Mouse (Mus musculus) heart, embryonic 12.5 days (tissue): ENCODE data around the gene Nxpe3. TPM values are rescaled to one million over a fixed set of nuclear protein-coding genes. Genes with fewer than 3 reads are reported as not detected.

Experiments
- ATAC-seq: fragments of 200-750 bp; cut with Nextera tagmentation; 2 replicates; pipeline ENCODE4 v1.8.0; 2017; ENCODE audit warnings: moderate TSS enrichment, moderate library complexity; ENCODE audit not compliant: insufficient number of reproducible peaks, low FRiP score
- H3K27ac ChIP-seq: fragments of 300-500 bp; sonication (generic); 2 replicates; pipeline ENCODE4 v1.5.1; 2016; ENCODE audit warnings: mild to moderate bottlenecking, moderate library complexity; ENCODE audit not compliant: poor library complexity, severe bottlenecking
- H3K27me3 ChIP-seq: fragments of 300-500 bp; sonication (generic); replicated peaks from 2 replicates; pipeline ENCODE4 v1.6.1; 2016; ENCODE audit warnings: mild to moderate bottlenecking, moderate library complexity
- H3K36me3 ChIP-seq: fragments of 300-500 bp; sonication (generic); 2 replicates; pipeline ENCODE4 v1.6.1; 2016; ENCODE audit warnings: mild to moderate bottlenecking, moderate library complexity
- H3K4me1 ChIP-seq: fragments of 300-500 bp; sonication (generic); replicated peaks from 2 replicates; pipeline ENCODE4 v1.6.1; 2016; ENCODE audit warnings: mild to moderate bottlenecking
- H3K4me2 ChIP-seq: fragments of 300-500 bp; sonication (generic); 2 replicates; pipeline ENCODE4 v1.6.1; 2016; ENCODE audit warnings: mild to moderate bottlenecking, moderate library complexity
- H3K4me3 ChIP-seq: fragments of 300-500 bp; sonication (generic); 2 replicates; pipeline ENCODE4 v1.5.1; 2016; ENCODE audit warnings: mild to moderate bottlenecking
- H3K9ac ChIP-seq: fragments of 300-500 bp; sonication (generic); 2 replicates; pipeline ENCODE4 v1.6.1; 2016; ENCODE audit warnings: mild to moderate bottlenecking, moderate library complexity
- H3K9me3 ChIP-seq: fragments of 300-500 bp; sonication (generic); replicated peaks from 2 replicates; pipeline ENCODE4 v1.6.1; 2016; ENCODE audit warnings: mild to moderate bottlenecking, moderate library complexity
- WGBS: fragments of 180-500 bp; shearing (Covaris S2); methylation state at CpG from one replicate; pipeline ENCODE4 v1.1.7; 2016; 5-methylcytosine and 5-hydroxymethylcytosine counted together
- polyA plus RNA-seq: library from polyadenylated mRNA; unstranded; fragments of >200 nt; fragmentation: Nextera tagmentation; extraction: Ambion mirVana; gene quantifications from 2 replicates; pipeline ENCODE4 v1.2.1, GENCODE M21; 2016

Nxpe3 gene
- polyA plus RNA-seq: 0.66 and 0.74 TPM in 2 replicates

DNA sequence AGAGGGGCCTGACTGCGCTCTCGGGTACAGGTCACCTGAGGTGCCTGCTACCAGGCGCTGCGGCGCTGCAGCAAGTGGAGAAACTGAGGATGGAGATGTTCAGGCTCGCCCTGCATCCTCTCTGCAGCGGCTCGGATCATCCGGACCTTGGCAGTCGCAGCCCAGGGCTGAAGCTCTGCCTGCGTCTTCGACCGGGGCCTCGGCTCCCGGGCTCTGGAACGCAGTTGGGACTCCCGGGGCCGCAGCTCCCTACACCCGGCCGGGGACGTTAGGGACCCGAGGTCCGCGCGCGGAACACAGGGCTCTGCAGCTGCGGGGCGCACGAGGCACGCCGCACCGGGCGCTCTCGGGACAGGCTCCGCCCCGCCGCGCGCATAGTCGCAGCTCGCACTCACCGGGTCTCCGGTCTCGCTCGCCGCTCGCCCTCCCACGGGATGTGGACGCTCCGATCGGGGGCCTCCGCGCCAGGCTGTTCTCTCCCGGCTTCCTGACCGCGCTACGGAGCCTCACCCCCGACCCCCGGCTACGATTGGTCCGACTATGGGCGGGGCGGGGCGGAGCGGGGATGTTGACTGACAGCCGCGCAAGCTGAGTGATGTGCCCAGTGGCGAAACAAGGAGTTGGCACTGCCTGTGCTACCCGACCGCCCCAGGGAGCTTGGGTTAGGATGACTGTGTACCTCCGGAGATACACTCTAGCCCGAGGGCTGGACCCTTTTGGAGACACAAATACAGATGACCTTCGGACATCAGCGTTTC lies at the start of gene Nxpe3:
TSS of gene Nxpe3 (minus strand) at position 393 of the 758 bp plus-strand sequence.
- H3K4me3 ChIP-seq: peak within 1 kb of the TSS; percentile 85
- peak within 1 kb of the TSS; percentile 83 for H3K9ac ChIP-seq
- ATAC-seq: peak; percentile 92
- peaks cover 26% of the 10 kb centered on the region for H3K4me1 ChIP-seq
- no peaks in the 10 kb centered on the region for H3K9me3 ChIP-seq
- no peaks in the 10 kb centered on the region for H3K27me3 ChIP-seq
- 0 out of 2 replicates have a peak, but pooled peaks cover 4% of the 10 kb centered on the region for H3K36me3 ChIP-seq
- H3K4me2 ChIP-seq: peak within 1 kb of the TSS; percentile 94
- under 1% methylated on average over 74 of the region's 74 CpGs for WGBS
- peak within 1 kb of the TSS; percentile 33 for H3K27ac ChIP-seq

DNA sequence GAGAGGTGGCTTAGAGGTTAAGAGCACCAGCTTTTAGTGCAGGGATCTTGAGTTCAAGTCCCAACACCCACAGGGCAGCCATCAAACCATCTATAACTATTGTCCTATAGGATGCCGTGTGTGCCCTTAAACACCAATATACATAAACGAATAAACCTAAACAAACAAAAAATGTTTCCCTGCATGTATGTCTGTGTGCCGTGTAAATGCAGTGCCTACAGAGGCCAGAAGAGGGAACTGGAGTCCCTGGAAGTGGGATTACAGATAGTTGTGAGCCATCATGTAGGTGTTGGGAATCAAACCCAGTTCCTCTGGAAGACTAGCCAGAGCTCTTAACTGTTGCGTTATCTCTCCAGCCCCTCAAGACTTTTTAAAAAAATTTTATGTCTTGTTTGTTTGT lies 45.7 kb upstream of the Nxpe3 start:
- Histone ChIP-seq H3K9ac (no peak overlapping the region), H3K27ac (no peak overlapping the region), H3K4me1 (no peaks in the 10 kb centered on the region), H3K9me3 (no peaks in the 10 kb centered on the region), H3K4me3 (no peak overlapping the region), H3K27me3 (no peaks in the 10 kb centered on the region), H3K4me2 (no peak overlapping the region), H3K36me3 (no peaks in the 10 kb centered on the region)
- WGBS: 84% methylated on average over 4 of the region's 4 CpGs
- ATAC-seq: no peak

DNA sequence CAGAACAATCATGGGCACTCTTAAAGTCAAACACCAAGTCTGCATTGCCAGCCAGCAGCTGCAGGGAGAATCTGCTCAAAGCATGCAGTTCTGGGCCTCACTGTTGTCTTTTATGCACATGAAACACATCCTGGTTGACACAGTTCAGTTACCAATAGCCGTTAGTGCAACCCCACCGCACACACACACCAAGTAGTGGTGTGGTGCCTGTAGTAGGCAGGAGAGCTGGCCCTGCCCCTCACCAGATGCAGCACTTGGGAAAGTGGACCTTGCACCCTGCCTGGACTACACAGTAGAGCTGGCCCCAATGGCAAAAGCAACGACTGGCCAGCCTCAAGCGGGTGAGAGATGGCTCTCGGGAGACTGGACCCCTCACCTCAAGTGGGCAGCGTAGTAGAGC lies 44.6 kb upstream of the Nxpe3 start:
- no peaks in the 10 kb centered on the region for H3K36me3 ChIP-seq
- H3K9me3 ChIP-seq: no peaks in the 10 kb centered on the region
- 76% methylated on average over 6 of the region's 6 CpGs for WGBS
- H3K27ac ChIP-seq: no peak overlapping the region
- ATAC-seq: no peak
- no peak overlapping the region for H3K9ac ChIP-seq
- no peaks in the 10 kb centered on the region for H3K27me3 ChIP-seq
- H3K4me3 ChIP-seq: no peak overlapping the region
- no peaks in the 10 kb centered on the region for H3K4me1 ChIP-seq
- no peak overlapping the region for H3K4me2 ChIP-seq

DNA sequence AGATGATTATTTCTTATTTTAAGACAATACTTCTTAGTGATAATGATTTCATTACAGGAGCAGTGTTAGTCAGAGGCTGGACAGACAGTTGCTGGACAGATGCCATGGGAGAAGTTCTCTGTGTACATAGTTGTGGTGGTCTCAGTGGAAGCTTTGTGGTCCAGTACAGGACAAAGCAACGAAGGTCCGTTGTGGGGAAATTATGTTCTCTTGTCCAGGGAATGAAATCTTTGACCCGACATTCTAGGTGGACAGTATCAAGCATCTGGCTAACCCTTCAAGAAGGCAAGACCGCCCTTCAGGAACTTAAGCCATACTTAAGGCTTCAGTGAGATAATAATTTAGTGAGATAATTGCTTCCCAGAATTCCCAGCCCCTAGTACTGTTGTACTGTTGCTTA lies 43.7 kb upstream of the Nxpe3 start:
- no peaks in the 10 kb centered on the region for H3K27me3 ChIP-seq
- no peak overlapping the region for H3K9ac ChIP-seq
- no peak overlapping the region for H3K4me3 ChIP-seq
- no peaks in the 10 kb centered on the region for H3K4me1 ChIP-seq
- no peak overlapping the region for H3K27ac ChIP-seq
- no peak overlapping the region for H3K4me2 ChIP-seq
- WGBS: 74% methylated on average over 4 of the region's 4 CpGs
- ATAC-seq: no peak
- H3K9me3 ChIP-seq: no peaks in the 10 kb centered on the region
- no peaks in the 10 kb centered on the region for H3K36me3 ChIP-seq

DNA sequence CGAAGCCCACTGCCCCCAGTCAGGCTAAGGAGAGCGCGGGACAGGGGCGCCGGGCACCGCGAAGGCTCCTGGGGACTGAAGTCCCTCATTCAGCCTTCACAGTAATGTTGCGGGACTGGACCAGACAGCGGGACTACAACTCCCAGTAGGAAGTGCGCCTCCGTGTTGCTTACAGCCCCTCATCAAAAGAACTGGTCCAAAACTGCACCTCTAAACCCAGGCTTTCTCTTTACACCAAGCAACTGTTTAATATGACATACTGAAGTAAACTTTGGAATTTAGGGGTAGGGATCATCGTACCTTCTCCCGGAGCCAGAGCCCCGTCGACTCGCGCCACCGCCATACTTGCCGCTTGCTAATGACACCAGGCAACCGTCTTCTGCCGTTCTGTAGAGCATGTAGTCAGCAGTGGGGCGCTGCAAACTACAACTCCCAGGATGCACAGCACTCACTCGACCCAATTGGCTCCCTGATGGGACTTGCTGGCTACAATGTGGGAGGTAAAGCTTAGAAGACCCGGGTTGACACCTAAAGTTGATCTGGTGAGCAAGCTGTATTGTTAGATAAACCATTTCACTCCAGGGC lies 39.5 kb upstream of the Nxpe3 start, which contains the start of gene Cep97:
TSS of gene Cep97 (minus strand) at position 403 of the 585 bp plus-strand sequence.
- under 1% methylated on average over 24 of the region's 24 CpGs for WGBS
- ATAC-seq: peak; percentile 98
- no peaks in the 10 kb centered on the region for H3K27me3 ChIP-seq
- peak within 1 kb of the TSS; percentile 45; the same call in 1 of the 2 replicates for H3K27ac ChIP-seq
- no peaks in the 10 kb centered on the region; the same call in 1 of the 2 replicates for H3K4me1 ChIP-seq
- H3K9ac ChIP-seq: peak within 1 kb of the TSS; percentile 85
- H3K9me3 ChIP-seq: no peaks in the 10 kb centered on the region
- peaks cover 5% of the 10 kb centered on the region for H3K36me3 ChIP-seq
- peak within 1 kb of the TSS; percentile 79 for H3K4me3 ChIP-seq
- H3K4me2 ChIP-seq: peak within 1 kb of the TSS; percentile 81

DNA sequence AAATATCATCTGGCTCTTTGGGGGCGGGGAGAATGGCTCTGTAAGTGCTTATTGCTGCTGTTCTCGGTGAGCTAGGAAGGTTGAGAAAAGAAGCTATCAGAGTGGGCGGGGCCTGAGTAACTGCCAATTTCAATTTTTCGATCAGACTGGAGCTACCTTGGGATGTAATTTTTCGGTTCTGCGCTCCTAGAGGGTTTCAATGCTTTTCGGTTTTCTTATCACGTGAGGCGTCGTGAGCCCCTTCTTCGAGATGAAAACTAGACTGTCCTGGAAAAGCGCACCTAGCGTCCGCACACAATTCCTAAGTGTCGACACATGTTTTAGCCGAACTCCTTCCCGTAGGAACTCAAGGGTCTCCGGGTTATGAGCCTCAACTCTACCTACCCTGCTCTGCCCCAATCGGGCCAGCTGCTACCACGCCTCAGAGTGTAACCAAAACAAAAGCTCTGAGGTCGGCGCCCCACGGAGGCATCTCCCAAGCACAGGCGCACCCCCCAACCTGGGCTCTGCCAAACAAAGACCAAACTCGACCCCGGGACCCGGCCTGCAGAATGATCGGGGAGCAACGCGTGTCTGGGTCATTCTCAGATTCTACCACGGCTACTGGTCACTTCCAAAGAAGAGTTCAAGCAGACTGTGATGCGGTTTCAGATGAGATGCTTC lies 38.7 kb upstream of the Nxpe3 start:
- WGBS: under 1% methylated on average over 32 of the region's 32 CpGs
- ATAC-seq: peak; percentile 58

DNA sequence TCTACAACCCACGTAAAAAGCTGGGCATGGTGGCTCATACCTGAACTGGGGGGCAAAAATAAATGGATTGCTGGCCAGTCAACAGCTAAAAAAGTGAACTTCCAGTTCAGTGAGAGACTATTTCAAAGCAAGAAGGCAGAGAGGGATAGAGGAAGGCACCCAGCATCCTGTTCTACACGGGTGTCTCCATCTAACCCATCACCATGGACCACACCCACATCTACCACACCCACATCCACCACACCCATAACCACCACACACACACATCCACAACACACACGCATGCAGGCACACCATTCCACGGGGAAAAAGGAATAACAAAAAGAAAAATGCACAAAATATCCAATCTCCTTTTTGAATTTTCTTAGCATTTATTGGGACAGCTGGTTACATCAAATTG lies 28.9 kb upstream of the Nxpe3 start:
- ATAC-seq: no peak
- no peak overlapping the region for H3K9ac ChIP-seq
- WGBS: 90% methylated on average over 4 of the region's 4 CpGs
- H3K36me3 ChIP-seq: peaks cover 74% of the 10 kb centered on the region
- H3K4me1 ChIP-seq: no peaks in the 10 kb centered on the region
- no peak overlapping the region for H3K27ac ChIP-seq
- H3K9me3 ChIP-seq: no peaks in the 10 kb centered on the region
- H3K4me3 ChIP-seq: no peak overlapping the region
- H3K27me3 ChIP-seq: no peaks in the 10 kb centered on the region
- H3K4me2 ChIP-seq: no peak overlapping the region

More for the DNA sequence above, 38.7 kb upstream of the Nxpe3 start:
- Histone ChIP-seq H3K9me3 (no peaks in the 10 kb centered on the region), H3K27me3 (no peaks in the 10 kb centered on the region), H3K36me3 (peaks cover 12% of the 10 kb centered on the region), H3K9ac (peak overlapping the region; percentile 85), H3K4me2 (peak overlapping the region; percentile 81), H3K4me3 (peak overlapping the region; percentile 79), H3K4me1 (no peaks in the 10 kb centered on the region; the same call in 1 of the 2 replicates), H3K27ac (peak overlapping the region; percentile 45; the same call in 1 of the 2 replicates)

DNA sequence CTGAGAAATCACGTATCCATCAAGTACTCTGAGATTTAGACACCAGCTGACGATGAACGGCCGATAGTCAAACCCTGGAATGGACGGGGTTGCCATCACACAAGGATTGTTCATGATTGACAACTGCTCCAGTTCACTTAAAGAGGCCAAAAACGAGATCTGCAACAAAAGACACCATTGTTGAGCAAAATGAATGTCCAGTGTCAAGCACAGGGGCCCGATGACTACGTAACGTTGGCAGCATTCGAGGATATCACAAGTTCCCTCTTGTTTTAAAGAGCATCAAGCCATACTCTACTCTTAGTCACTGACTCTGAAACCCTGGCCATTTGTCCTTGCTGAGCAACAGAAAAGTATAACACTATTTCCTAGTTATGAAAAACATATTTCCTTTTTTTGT lies 27.0 kb upstream of the Nxpe3 start:
- Histone ChIP-seq H3K27me3 (no peaks in the 10 kb centered on the region), H3K9me3 (no peaks in the 10 kb centered on the region), H3K4me1 (no peaks in the 10 kb centered on the region), H3K36me3 (peaks cover 77% of the 10 kb centered on the region), H3K4me3 (no peak overlapping the region), H3K9ac (no peak overlapping the region), H3K27ac (no peak overlapping the region), H3K4me2 (no peak overlapping the region)
- ATAC-seq: no peak
- WGBS: 86% methylated on average over 10 of the region's 10 CpGs

DNA sequence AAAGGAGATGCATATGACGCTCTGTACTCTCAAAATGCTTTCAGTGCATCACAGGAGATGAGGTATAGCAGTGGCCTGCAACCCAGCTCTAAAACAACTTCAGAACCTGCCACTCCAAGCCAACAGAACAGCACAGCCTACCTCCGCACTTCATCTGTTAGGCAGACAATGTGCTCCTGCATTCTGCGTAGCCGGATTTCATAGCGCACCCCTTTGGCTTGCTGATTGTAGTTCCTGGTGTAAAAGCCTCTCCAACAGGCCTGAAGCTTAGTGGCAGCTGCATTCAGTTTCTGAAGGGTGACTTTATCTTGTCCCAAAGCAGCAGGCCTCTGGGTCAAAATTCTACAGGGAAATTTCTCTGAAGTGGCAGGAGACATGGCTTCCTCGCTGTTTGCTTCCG lies 19.6 kb upstream of the Nxpe3 start:
- Histone ChIP-seq H3K4me3 (no peak overlapping the region), H3K4me1 (no peaks in the 10 kb centered on the region), H3K4me2 (no peak overlapping the region), H3K36me3 (peaks cover 73% of the 10 kb centered on the region), H3K9me3 (no peaks in the 10 kb centered on the region), H3K27ac (no peak overlapping the region), H3K27me3 (no peaks in the 10 kb centered on the region), H3K9ac (no peak overlapping the region)
- no peak for ATAC-seq
- 92% methylated on average over 7 of the region's 7 CpGs for WGBS

DNA sequence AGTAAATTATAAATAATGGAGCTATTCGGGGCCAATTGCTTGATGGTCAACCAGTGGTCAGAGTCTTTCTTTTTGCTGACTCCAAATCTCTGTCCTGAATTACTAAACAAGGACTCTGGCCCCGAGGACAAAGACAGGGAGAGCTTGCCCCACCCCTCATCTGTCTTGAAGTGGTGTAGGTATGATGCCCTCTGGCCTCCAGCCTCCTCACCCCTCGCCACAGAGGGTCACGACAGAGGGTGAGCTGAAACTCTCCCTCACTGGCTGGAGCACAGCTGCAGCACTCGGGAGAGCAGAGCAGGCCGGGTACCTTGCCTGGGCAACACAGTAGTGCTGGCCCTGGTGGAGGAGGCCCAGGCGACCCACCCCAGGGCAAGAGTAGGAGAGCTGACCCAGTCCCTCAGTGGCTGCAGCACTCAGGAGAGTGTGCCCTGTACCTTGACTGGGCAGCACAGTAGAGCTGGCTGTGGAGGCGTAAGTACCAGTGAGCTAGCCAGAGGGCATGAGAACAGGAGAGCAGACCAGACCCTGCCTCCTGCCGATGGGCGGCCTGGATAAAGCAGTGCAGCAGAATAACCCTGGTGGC lies 15.2 kb upstream of the Nxpe3 start:
- ATAC-seq: no peak
- Histone ChIP-seq H3K4me1 (no peaks in the 10 kb centered on the region), H3K27ac (no peak overlapping the region), H3K27me3 (no peaks in the 10 kb centered on the region), H3K9ac (no peak overlapping the region), H3K9me3 (no peaks in the 10 kb centered on the region), H3K4me3 (no peak overlapping the region), H3K36me3 (peaks cover 64% of the 10 kb centered on the region), H3K4me2 (no peak overlapping the region)
- 91% methylated on average over 10 of the region's 10 CpGs for WGBS
